Mouse (Mus musculus): ENCODE results near the gene Smim27.

DNA sequence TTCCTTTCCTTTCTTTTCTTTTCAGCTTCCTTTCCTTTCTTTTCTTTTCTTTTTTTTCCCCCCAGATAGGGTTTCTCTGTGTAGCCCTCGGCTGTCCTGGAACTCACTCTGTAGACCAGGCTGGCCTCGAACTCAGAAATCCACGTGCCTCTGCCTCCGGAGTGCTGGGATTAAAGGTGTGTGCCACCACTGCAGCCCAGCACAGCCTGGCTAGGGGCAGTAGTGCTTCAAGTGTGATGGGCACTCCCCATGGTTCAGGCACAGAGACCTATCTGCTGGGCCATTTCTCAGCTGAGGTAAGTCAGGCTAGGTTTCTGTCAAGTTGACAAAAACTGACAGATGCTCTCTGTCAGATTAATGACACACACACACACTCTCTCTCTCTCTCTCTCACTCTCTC, 26.4 kb upstream of the Smim27 start:
- TF ChIP-seq CTCF (IDR thresholded peaks at IDR 0.05; ENCODE audit: low read depth), result no peak
- TF ChIP-seq EP300 (IDR thresholded peaks at IDR 0.05; ENCODE audit: low read depth), result no peak

Measured in liver, embryonic 14.5 days (tissue).